Mouse (Mus musculus) intestine, embryonic 14.5 days (tissue): ENCODE data around the gene Slc8a2. TPM values are rescaled to one million over a fixed set of nuclear protein-coding genes. Genes with fewer than 3 reads are reported as not detected.

ENCODE experiments used
- ATAC-seq: fragments of 200-750 bp; cut with Nextera tagmentation; replicated peaks from 2 replicates; pipeline ENCODE4 v1.8.0; 2017; ENCODE audit warnings: low read depth, moderate number of reproducible peaks, moderate TSS enrichment, moderate library complexity; ENCODE audit not compliant: low FRiP score, low TSS enrichment
- DNase-seq: peaks from one replicate; pipeline ENCODE4 v3.0.0-alpha.2; 2018; ENCODE audit warnings: low spot score
- H3K27ac ChIP-seq: fragments of 300-500 bp; sonication (generic); 2 replicates; pipeline ENCODE4 v1.5.1; 2014; ENCODE audit warnings: low read depth, mild to moderate bottlenecking, control low read depth
- H3K27me3 ChIP-seq: fragments of 300-500 bp; sonication (generic); replicated peaks from 2 replicates; pipeline ENCODE4 v1.6.1; 2014; ENCODE audit warnings: low read length, control low read depth; ENCODE audit not compliant: control insufficient read depth, insufficient read depth
- H3K36me3 ChIP-seq: fragments of 300-500 bp; sonication (generic); 2 replicates; pipeline ENCODE4 v1.6.1; 2014; ENCODE audit warnings: low read length, control low read depth; ENCODE audit not compliant: control insufficient read depth, insufficient read depth
- H3K4me1 ChIP-seq: fragments of 300-500 bp; sonication (generic); replicated peaks from 2 replicates; pipeline ENCODE4 v1.6.1; 2014; ENCODE audit warnings: low read length, control low read depth, mixed read lengths; ENCODE audit not compliant: control insufficient read depth, insufficient read depth
- H3K4me2 ChIP-seq: fragments of 300-500 bp; sonication (generic); 2 replicates; pipeline ENCODE4 v1.6.1; 2014; ENCODE audit warnings: low read length
- H3K4me3 ChIP-seq: fragments of 300-500 bp; sonication (generic); 2 replicates; pipeline ENCODE4 v1.5.1; 2014; ENCODE audit warnings: low read depth, low read length, control low read depth, mixed read lengths
- H3K9ac ChIP-seq: fragments of 300-500 bp; sonication (generic); 2 replicates; pipeline ENCODE4 v1.6.1; 2014; ENCODE audit warnings: mild to moderate bottlenecking, low read length
- H3K9me3 ChIP-seq: fragments of 300-500 bp; sonication (generic); 2 replicates; pipeline ENCODE4 v1.6.1; 2016; ENCODE audit warnings: low read length, control low read depth; ENCODE audit not compliant: control insufficient read depth
- WGBS: fragments of 180-500 bp; shearing (Covaris S2); extraction: QIAGEN DNeasy Blood & Tissue Kit; methylation state at CpG from one replicate; pipeline ENCODE4 v1.1.7; 2014; 5-methylcytosine and 5-hydroxymethylcytosine counted together
- polyA plus RNA-seq: library from polyadenylated mRNA; unstranded; fragments of >200 nt; fragmentation: Nextera tagmentation; extraction: Ambion mirVana; gene quantifications from 2 replicates; pipeline ENCODE4 v1.2.1, GENCODE M21; 2014

Gene Slc8a2
- polyA plus RNA-seq, 1 experiment from 2014 or later = 0.23 TPM

- Histone ChIP-seq H3K27ac (no peak overlapping the region), H3K9me3 (no peaks in the 10 kb centered on the region), H3K4me2 (no peak overlapping the region), H3K9ac (no peak overlapping the region), H3K36me3 (peaks cover 52% of the 10 kb centered on the region), H3K4me1 (no peaks in the 10 kb centered on the region), H3K27me3 (no peaks in the 10 kb centered on the region), H3K4me3 (no peak overlapping the region)
- no peak for ATAC-seq
- 79% methylated on average over 7 of the region's 7 CpGs for WGBS
- DNase-seq = no peak
These were observed 77.5 kb downstream of the Slc8a2 start for GRCm38 (mm10) chr7:16207076-16207475.

DNA sequence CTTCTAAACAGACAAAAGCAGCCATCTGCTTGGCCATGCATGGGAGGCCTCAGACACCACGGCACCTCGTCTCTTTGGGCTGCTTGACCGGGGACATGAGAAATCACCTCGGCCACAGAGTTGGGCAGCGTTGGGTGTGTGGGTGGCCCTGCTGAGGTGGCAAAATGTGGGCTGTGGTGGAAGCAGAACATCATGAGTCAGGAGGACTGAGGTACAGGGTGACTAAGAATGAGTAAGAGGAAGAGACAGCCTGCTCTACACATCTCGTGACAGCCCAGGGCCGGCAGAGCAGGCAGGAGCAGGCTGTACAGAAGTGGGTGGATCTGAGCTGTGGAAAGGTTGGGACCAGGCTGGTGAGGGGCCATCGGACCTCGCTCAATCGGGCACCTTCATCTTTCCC is 77.9 kb downstream of the Slc8a2 start:
- H3K36me3 ChIP-seq = peaks cover 50% of the 10 kb centered on the region
- no peak for ATAC-seq
- no peak overlapping the region for H3K9ac ChIP-seq
- H3K9me3 ChIP-seq = no peaks in the 10 kb centered on the region
- H3K4me3 ChIP-seq = no peak overlapping the region
- no peak overlapping the region for H3K27ac ChIP-seq
- no peak overlapping the region for H3K4me2 ChIP-seq
- DNase-seq = no peak
- 83% methylated on average over 10 of the region's 10 CpGs for WGBS
- no peaks in the 10 kb centered on the region for H3K4me1 ChIP-seq
- H3K27me3 ChIP-seq = no peaks in the 10 kb centered on the region

DNA sequence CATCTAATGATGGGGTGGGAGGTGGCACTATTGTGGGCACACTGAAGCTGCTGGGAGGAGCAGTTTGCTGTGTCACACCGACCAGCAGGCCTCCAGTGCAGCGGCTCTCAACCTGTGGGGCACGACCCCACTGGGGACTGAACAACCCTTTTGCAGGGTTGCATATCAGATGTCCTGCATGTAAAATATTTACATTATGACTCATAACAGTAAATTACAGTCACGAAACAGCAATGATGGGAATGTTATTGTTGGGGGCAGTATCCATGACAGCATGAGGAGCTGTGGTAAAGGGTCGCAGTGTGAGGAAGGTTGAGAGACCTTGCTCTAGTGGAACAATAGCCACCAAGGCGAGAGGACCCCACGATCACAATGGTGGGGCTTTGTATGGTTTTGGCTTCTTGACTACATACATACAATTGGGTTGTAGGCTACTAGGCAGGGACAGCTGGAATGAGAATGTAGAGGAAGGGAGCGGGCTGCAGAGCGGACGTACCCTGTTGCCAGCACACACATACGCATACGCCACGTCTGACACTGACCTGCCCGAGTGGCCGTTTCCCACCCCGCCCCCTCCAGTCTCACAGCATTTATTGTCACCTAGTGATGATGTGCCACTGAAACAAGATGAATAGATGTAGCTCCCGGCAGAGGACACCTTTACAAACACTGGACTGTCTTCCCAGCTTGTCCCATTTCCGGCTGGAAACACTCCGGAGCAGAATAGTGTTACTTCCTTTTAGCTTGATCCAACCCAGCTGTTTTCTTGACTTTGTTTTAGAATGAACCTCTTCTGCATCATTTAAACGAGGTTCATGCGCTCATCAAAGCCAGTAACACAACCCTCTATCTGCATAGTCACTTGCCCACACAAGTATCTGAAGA is 79.4 kb downstream of the Slc8a2 start:
- Histone ChIP-seq H3K4me3 (no peak overlapping the region), H3K4me2 (no peak overlapping the region), H3K9ac (no peak overlapping the region), H3K9me3 (no peaks in the 10 kb centered on the region), H3K4me1 (no peaks in the 10 kb centered on the region), H3K36me3 (peaks cover 51% of the 10 kb centered on the region), H3K27ac (peak overlapping the region; percentile 49; the same call in 1 of the 2 replicates), H3K27me3 (no peaks in the 10 kb centered on the region)
- no peak for ATAC-seq
- 71% methylated on average over 21 of the region's 21 CpGs for WGBS
- DNase-seq = no peak

Other genes with a start within 250 kb of the Slc8a2 start
- not detected in 2 replicates for gene Crx, start 249.9 kb upstream of the Slc8a2 start, polyA plus RNA-seq
- gene Crxos, start 247.2 kb upstream of the Slc8a2 start, polyA plus RNA-seq = not detected in 2 replicates
- gene Selenow, start 207.4 kb upstream of the Slc8a2 start, polyA plus RNA-seq = 802 and 852 TPM in 2 replicates
- 182 and 190 TPM in 2 replicates for gene Nop53, start 183.8 kb upstream of the Slc8a2 start, polyA plus RNA-seq
- 37.7 and 38.6 TPM in 2 replicates for gene Ehd2, start 162.3 kb upstream of the Slc8a2 start, polyA plus RNA-seq
- 6.8 and 7.4 TPM in 2 replicates for gene Bicra, start 81.9 kb upstream of the Slc8a2 start, polyA plus RNA-seq
- 0.04 TPM in 2 replicates for gene Zfp541, start 68.0 kb upstream of the Slc8a2 start, polyA plus RNA-seq
- gene Napa, start 31.4 kb upstream of the Slc8a2 start, polyA plus RNA-seq = 206 and 208 TPM in 2 replicates
- gene Kptn, start 9.9 kb upstream of the Slc8a2 start, polyA plus RNA-seq = 28.1 and 32.7 TPM in 2 replicates
- gene Meis3, start 45.3 kb downstream of the Slc8a2 start, polyA plus RNA-seq = 47.0 and 48.6 TPM in 2 replicates
- gene Dhx34, start 92.2 kb downstream of the Slc8a2 start, polyA plus RNA-seq = 11.4 and 17.3 TPM in 2 replicates
- 0.09 TPM in 1 of 2 replicates, not detected in the other for gene C5ar2, start 114.3 kb downstream of the Slc8a2 start, polyA plus RNA-seq
- gene C5ar1, start 129.7 kb downstream of the Slc8a2 start, polyA plus RNA-seq = 1.8 and 2.3 TPM in 2 replicates
- gene Inafm1, start 143.8 kb downstream of the Slc8a2 start, polyA plus RNA-seq = 16.0 and 18.1 TPM in 2 replicates
- gene Ccdc9, start 157.0 kb downstream of the Slc8a2 start, polyA plus RNA-seq = 14.4 and 19.0 TPM in 2 replicates
- gene Bbc3, start 178.6 kb downstream of the Slc8a2 start, polyA plus RNA-seq = 4.1 and 4.9 TPM in 2 replicates